Mouse (Mus musculus): ENCODE measurements around the gene Tex36. TPM values are rescaled to one million over a fixed set of nuclear protein-coding genes. Genes with fewer than 3 reads are reported as not detected.

Gene Tex36
- polyA plus RNA-seq, 2 experiments: not detected

GRCm38 (mm10) chr7:133608631-133609340 is 6.8 kb upstream of the Tex36 start:
- no peak for TF ChIP-seq CTCF (IDR thresholded peaks at IDR 0.05; ENCODE audit: low read depth)
- TF ChIP-seq EP300 (IDR thresholded peaks at IDR 0.05; ENCODE audit: low read depth): no peak
- 63% methylated on average over 13 of the region's 13 CpGs for WGBS (ENCODE audit: insufficient replicate concordance)
- H3K27me3 ChIP-seq (ENCODE audit: control insufficient read depth, insufficient read depth, low read length): no peaks in the 10 kb centered on the region
- H3K36me3 ChIP-seq (replicated peaks; ENCODE audit: control insufficient read depth, insufficient read depth, low read depth): no peaks in the 10 kb centered on the region
- no peak for DNase-seq (ENCODE audit: low read depth in 3 of 3, low spot score in 3 of 3)
- H3K4me2 ChIP-seq (ENCODE audit: low read depth): no peak overlapping the region
- no peak for ATAC-seq (ENCODE audit: insufficient read depth)
- no peak overlapping the region for H3K9ac ChIP-seq (replicated peaks)
- no peak overlapping the region for H3K4me3 ChIP-seq (ENCODE audit: insufficient read depth in 1 of 2, low read depth in 2 of 2, low read length in 2 of 2)
- no peaks in the 10 kb centered on the region for H3K9me3 ChIP-seq (ENCODE audit: control insufficient read depth, low read length)
- no peak overlapping the region for H3K27ac ChIP-seq
- H3K4me1 ChIP-seq (replicated peaks; ENCODE audit: control insufficient read depth in 2 of 2, insufficient read depth in 2 of 2, low read length in 1 of 2): no peaks in the 10 kb centered on the region

- DNase-seq (ENCODE audit: low read depth in 3 of 3, low spot score in 3 of 3): no peak
Observed at GRCm38 (mm10) chr7:133607883-133608575, 6.1 kb upstream of the Tex36 start.

GRCm38 (mm10) chr7:133607331-133607730 is 5.4 kb upstream of the Tex36 start:
- Histone ChIP-seq H3K36me3 (replicated peaks; ENCODE audit: control insufficient read depth, insufficient read depth, low read depth) (no peaks in the 10 kb centered on the region), H3K4me1 (replicated peaks; ENCODE audit: control insufficient read depth in 2 of 2, insufficient read depth in 2 of 2, low read length in 1 of 2) (no peaks in the 10 kb centered on the region), H3K4me2 (ENCODE audit: low read depth) (no peak overlapping the region), H3K9me3 (ENCODE audit: control insufficient read depth, low read length) (no peaks in the 10 kb centered on the region), H3K27ac (no peak overlapping the region), H3K4me3 (ENCODE audit: insufficient read depth in 1 of 2, low read depth in 2 of 2, low read length in 2 of 2) (no peak overlapping the region), H3K9ac (replicated peaks) (no peak overlapping the region), H3K27me3 (ENCODE audit: control insufficient read depth, insufficient read depth, low read length) (no peaks in the 10 kb centered on the region)
- WGBS (ENCODE audit: insufficient replicate concordance): 56% methylated on average over 5 of the region's 5 CpGs
- DNase-seq (ENCODE audit: low read depth in 3 of 3, low spot score in 3 of 3): no peak
- TF ChIP-seq CTCF (IDR thresholded peaks at IDR 0.05; ENCODE audit: low read depth) (no peak), EP300 (IDR thresholded peaks at IDR 0.05; ENCODE audit: low read depth) (no peak)
- ATAC-seq (ENCODE audit: insufficient read depth): no peak

More at GRCm38 (mm10) chr7:133607883-133608575, 6.1 kb upstream of the Tex36 start:
- no peak for TF ChIP-seq CTCF (IDR thresholded peaks at IDR 0.05; ENCODE audit: low read depth)
- no peak for TF ChIP-seq EP300 (IDR thresholded peaks at IDR 0.05; ENCODE audit: low read depth)
- no peak for ATAC-seq (ENCODE audit: insufficient read depth)
- Histone ChIP-seq H3K27ac (no peak overlapping the region), H3K4me3 (ENCODE audit: insufficient read depth in 1 of 2, low read depth in 2 of 2, low read length in 2 of 2) (no peak overlapping the region), H3K36me3 (replicated peaks; ENCODE audit: control insufficient read depth, insufficient read depth, low read depth) (no peaks in the 10 kb centered on the region), H3K27me3 (ENCODE audit: control insufficient read depth, insufficient read depth, low read length) (no peaks in the 10 kb centered on the region), H3K9me3 (ENCODE audit: control insufficient read depth, low read length) (no peaks in the 10 kb centered on the region), H3K9ac (replicated peaks) (no peak overlapping the region), H3K4me1 (replicated peaks; ENCODE audit: control insufficient read depth in 2 of 2, insufficient read depth in 2 of 2, low read length in 1 of 2) (no peaks in the 10 kb centered on the region), H3K4me2 (ENCODE audit: low read depth) (no peak overlapping the region)
- 61% methylated on average over 13 of the region's 13 CpGs for WGBS (ENCODE audit: insufficient replicate concordance)

- Histone ChIP-seq H3K9ac (replicated peaks) (no peak overlapping the region), H3K4me3 (ENCODE audit: insufficient read depth in 1 of 2, low read depth in 2 of 2, low read length in 2 of 2) (no peak overlapping the region), H3K4me2 (ENCODE audit: low read depth) (no peak overlapping the region), H3K4me1 (replicated peaks; ENCODE audit: control insufficient read depth in 2 of 2, insufficient read depth in 2 of 2, low read length in 1 of 2) (no peaks in the 10 kb centered on the region), H3K27me3 (ENCODE audit: control insufficient read depth, insufficient read depth, low read length) (no peaks in the 10 kb centered on the region), H3K36me3 (replicated peaks; ENCODE audit: control insufficient read depth, insufficient read depth, low read depth) (no peaks in the 10 kb centered on the region), H3K9me3 (ENCODE audit: control insufficient read depth, low read length) (no peaks in the 10 kb centered on the region), H3K27ac (no peak overlapping the region)
- no peak for TF ChIP-seq EP300 (IDR thresholded peaks at IDR 0.05; ENCODE audit: low read depth)
- TF ChIP-seq CTCF (IDR thresholded peaks at IDR 0.05; ENCODE audit: low read depth): no peak
- ATAC-seq (ENCODE audit: insufficient read depth) (no peak), DNase-seq (ENCODE audit: low read depth in 3 of 3, low spot score in 3 of 3) (no peak)
- 61% methylated on average over 13 of the region's 13 CpGs for WGBS (ENCODE audit: insufficient replicate concordance)
Observed at GRCm38 (mm10) chr7:133604427-133605081, 2.6 kb upstream of the Tex36 start.

- H3K4me1 ChIP-seq (replicated peaks; ENCODE audit: control insufficient read depth in 2 of 2, insufficient read depth in 2 of 2, low read length in 1 of 2): no peaks in the 10 kb centered on the region
- H3K27ac ChIP-seq: no peak overlapping the region
- 50% methylated on average over 2 of the region's 2 CpGs for WGBS (ENCODE audit: insufficient replicate concordance)
Observed at GRCm38 (mm10) chr7:133603156-133603555, 1.2 kb upstream of the Tex36 start.

More at GRCm38 (mm10) chr7:133603156-133603555, 1.2 kb upstream of the Tex36 start:
- Histone ChIP-seq H3K4me2 (ENCODE audit: low read depth) (no peak overlapping the region), H3K27me3 (ENCODE audit: control insufficient read depth, insufficient read depth, low read length) (no peaks in the 10 kb centered on the region), H3K9ac (replicated peaks) (no peak overlapping the region), H3K4me3 (ENCODE audit: insufficient read depth in 1 of 2, low read depth in 2 of 2, low read length in 2 of 2) (no peak overlapping the region), H3K9me3 (ENCODE audit: control insufficient read depth, low read length) (no peaks in the 10 kb centered on the region), H3K36me3 (replicated peaks; ENCODE audit: control insufficient read depth, insufficient read depth, low read depth) (no peaks in the 10 kb centered on the region)
- TF ChIP-seq EP300 (IDR thresholded peaks at IDR 0.05; ENCODE audit: low read depth) (no peak), CTCF (IDR thresholded peaks at IDR 0.05; ENCODE audit: low read depth) (no peak)
- DNase-seq (ENCODE audit: low read depth in 3 of 3, low spot score in 3 of 3) (no peak), ATAC-seq (ENCODE audit: insufficient read depth) (no peak)
